Mouse (Mus musculus): ENCODE measurements around the gene Nploc4.

- TF ChIP-seq CTCF (IDR thresholded peaks at IDR 0.05; ENCODE audit: low read depth, low read length) (no peak), EP300 (IDR thresholded peaks at IDR 0.05; ENCODE audit: insufficient read depth, low read depth, low read length) (no peak)
Observed at GRCm38 (mm10) chr11:120361295-120361694, 76.2 kb downstream of the Nploc4 start, which contains the start of gene Fscn2.
